Mouse (Mus musculus): ENCODE data around the gene Spag17. TPM values are rescaled to one million over a fixed set of nuclear protein-coding genes. Genes with fewer than 3 reads are reported as not detected.

Gene Spag17
- polyA plus RNA-seq, 1 experiment from 2014 or later: 1.1 TPM

- Histone ChIP-seq H3K4me1 (replicated peaks; ENCODE audit: control insufficient read depth, insufficient read depth, low read length) (no peaks in the 10 kb centered on the region), H3K27ac (no peak overlapping the region), H3K9ac (no peak overlapping the region), H3K4me2 (replicated peaks) (no peak overlapping the region), H3K4me3 (replicated peaks; ENCODE audit: low read length) (no peak overlapping the region), H3K27me3 (ENCODE audit: control insufficient read depth, insufficient read depth, low read length) (no peaks in the 10 kb centered on the region), H3K9me3 (ENCODE audit: control insufficient read depth, low read length) (no peaks in the 10 kb centered on the region), H3K36me3 (replicated peaks; ENCODE audit: control insufficient read depth, insufficient read depth) (no peaks in the 10 kb centered on the region)
- ATAC-seq (ENCODE audit: low FRiP score): no peak
- no peak for DNase-seq (ENCODE audit: low spot score)
- 69% methylated on average over 1 of the region's 1 CpGs for WGBS
These were observed 237.2 kb downstream of the Spag17 start for GRCm38 (mm10) chr3:100122445-100122844.

GRCm38 (mm10) chr3:100160682-100161445 lies 275.7 kb downstream of the Spag17 start:
- no peak for ATAC-seq (ENCODE audit: low FRiP score)
- Histone ChIP-seq H3K4me1 (replicated peaks; ENCODE audit: control insufficient read depth, insufficient read depth, low read length) (peaks cover 16% of the 10 kb centered on the region), H3K4me3 (replicated peaks; ENCODE audit: low read length) (peak overlapping the region; percentile 82), H3K9me3 (ENCODE audit: control insufficient read depth, low read length) (no peaks in the 10 kb centered on the region), H3K27ac (no peak overlapping the region), H3K27me3 (ENCODE audit: control insufficient read depth, insufficient read depth, low read length) (no peaks in the 10 kb centered on the region), H3K9ac (0 out of 2 replicates have a peak overlapping the region, but pooled peaks have one; percentile 80), H3K4me2 (replicated peaks) (peak overlapping the region; percentile 60), H3K36me3 (replicated peaks; ENCODE audit: control insufficient read depth, insufficient read depth) (peaks cover 42% of the 10 kb centered on the region)
- 87% methylated on average over 15 of the region's 15 CpGs for WGBS
- DNase-seq (ENCODE audit: low spot score): no peak

- Histone ChIP-seq H3K4me3 (replicated peaks; ENCODE audit: low read length) (peak overlapping the region; percentile 82), H3K9ac (peak overlapping the region; percentile 80), H3K4me2 (replicated peaks) (peak overlapping the region; percentile 60), H3K27me3 (ENCODE audit: control insufficient read depth, insufficient read depth, low read length) (no peaks in the 10 kb centered on the region), H3K36me3 (replicated peaks; ENCODE audit: control insufficient read depth, insufficient read depth) (peaks cover 32% of the 10 kb centered on the region), H3K27ac (no peak overlapping the region; the same call in 1 of the 2 replicates), H3K9me3 (ENCODE audit: control insufficient read depth, low read length) (no peaks in the 10 kb centered on the region), H3K4me1 (replicated peaks; ENCODE audit: control insufficient read depth, insufficient read depth, low read length) (peaks cover 16% of the 10 kb centered on the region)
- 2% methylated on average over 33 of the region's 35 CpGs for WGBS
- ATAC-seq (ENCODE audit: low FRiP score) (no peak), DNase-seq (ENCODE audit: low spot score) (peak; percentile 24)
These were observed 276.6 kb downstream of the Spag17 start for GRCm38 (mm10) chr3:100161665-100162314.

- Histone ChIP-seq H3K4me3 (replicated peaks; ENCODE audit: low read length) (peak within 1 kb of the TSS; percentile 82), H3K4me1 (replicated peaks; ENCODE audit: control insufficient read depth, insufficient read depth, low read length) (peaks cover 16% of the 10 kb centered on the region), H3K27me3 (ENCODE audit: control insufficient read depth, insufficient read depth, low read length) (no peaks in the 10 kb centered on the region), H3K36me3 (replicated peaks; ENCODE audit: control insufficient read depth, insufficient read depth) (peaks cover 25% of the 10 kb centered on the region), H3K9me3 (ENCODE audit: control insufficient read depth, low read length) (no peaks in the 10 kb centered on the region), H3K4me2 (replicated peaks) (peak within 1 kb of the TSS; percentile 60), H3K9ac (peak within 1 kb of the TSS; percentile 80), H3K27ac (peak within 1 kb of the TSS; percentile 89)
- peak; percentile 100 for ATAC-seq (ENCODE audit: low FRiP score)
- peak; percentile 99 for DNase-seq (ENCODE audit: low spot score)
- WGBS: under 1% methylated on average over 54 of the region's 55 CpGs
These were observed 277.3 kb downstream of the Spag17 start, which contains the start of the genes Gdap2 and Wdr3 for GRCm38 (mm10) chr3:100162315-100163105. TSS of gene Gdap2 (plus strand) at chr3:100162381. TSS of gene Wdr3 (minus strand) at chr3:100162407.

GRCm38 (mm10) chr3:100163556-100163955 lies 278.4 kb downstream of the Spag17 start:
- WGBS: 77% methylated on average over 2 of the region's 2 CpGs
- H3K4me3 ChIP-seq (replicated peaks; ENCODE audit: low read length): peak overlapping the region; percentile 82; the same call in 1 of the 2 replicates

GRCm38 (mm10) chr3:100164991-100165390 lies 279.8 kb downstream of the Spag17 start:
- Histone ChIP-seq H3K4me1 (replicated peaks; ENCODE audit: control insufficient read depth, insufficient read depth, low read length) (peaks cover 16% of the 10 kb centered on the region), H3K27ac (no peak overlapping the region), H3K4me3 (replicated peaks; ENCODE audit: low read length) (no peak overlapping the region), H3K9me3 (ENCODE audit: control insufficient read depth, low read length) (no peaks in the 10 kb centered on the region), H3K4me2 (replicated peaks) (no peak overlapping the region), H3K9ac (no peak overlapping the region), H3K36me3 (replicated peaks; ENCODE audit: control insufficient read depth, insufficient read depth) (peaks cover 19% of the 10 kb centered on the region), H3K27me3 (ENCODE audit: control insufficient read depth, insufficient read depth, low read length) (no peaks in the 10 kb centered on the region)
- ATAC-seq (ENCODE audit: low FRiP score): no peak
- DNase-seq (ENCODE audit: low spot score): no peak

More at GRCm38 (mm10) chr3:100163556-100163955, 278.4 kb downstream of the Spag17 start:
- ATAC-seq (ENCODE audit: low FRiP score) (no peak), DNase-seq (ENCODE audit: low spot score) (no peak)
- Histone ChIP-seq H3K27me3 (ENCODE audit: control insufficient read depth, insufficient read depth, low read length) (no peaks in the 10 kb centered on the region), H3K36me3 (replicated peaks; ENCODE audit: control insufficient read depth, insufficient read depth) (peaks cover 24% of the 10 kb centered on the region), H3K4me2 (replicated peaks) (no peak overlapping the region; the same call in 1 of the 2 replicates), H3K27ac (no peak overlapping the region), H3K9ac (no peak overlapping the region), H3K9me3 (ENCODE audit: control insufficient read depth, low read length) (no peaks in the 10 kb centered on the region), H3K4me1 (replicated peaks; ENCODE audit: control insufficient read depth, insufficient read depth, low read length) (peaks cover 16% of the 10 kb centered on the region)

- H3K4me1 ChIP-seq (replicated peaks; ENCODE audit: control insufficient read depth, insufficient read depth, low read length): no peaks in the 10 kb centered on the region
- H3K4me2 ChIP-seq (replicated peaks): no peak overlapping the region
- peaks cover 96% of the 10 kb centered on the region for H3K36me3 ChIP-seq (replicated peaks; ENCODE audit: control insufficient read depth, insufficient read depth)
- no peak overlapping the region for H3K9ac ChIP-seq
- H3K27me3 ChIP-seq (ENCODE audit: control insufficient read depth, insufficient read depth, low read length): no peaks in the 10 kb centered on the region
- no peak overlapping the region for H3K4me3 ChIP-seq (replicated peaks; ENCODE audit: low read length)
- DNase-seq (ENCODE audit: low spot score): no peak
- no peak overlapping the region for H3K27ac ChIP-seq
- ATAC-seq (ENCODE audit: low FRiP score): no peak
- H3K9me3 ChIP-seq (ENCODE audit: control insufficient read depth, low read length): no peaks in the 10 kb centered on the region
- 89% methylated on average over 2 of the region's 2 CpGs for WGBS
These were observed 290.8 kb downstream of the Spag17 start for GRCm38 (mm10) chr3:100176031-100176430.

GRCm38 (mm10) chr3:100180471-100180870 lies 295.3 kb downstream of the Spag17 start:
- Histone ChIP-seq H3K36me3 (replicated peaks; ENCODE audit: control insufficient read depth, insufficient read depth) (peaks cover 96% of the 10 kb centered on the region), H3K4me3 (replicated peaks; ENCODE audit: low read length) (no peak overlapping the region), H3K9me3 (ENCODE audit: control insufficient read depth, low read length) (no peaks in the 10 kb centered on the region), H3K4me2 (replicated peaks) (no peak overlapping the region), H3K27ac (no peak overlapping the region), H3K9ac (no peak overlapping the region), H3K4me1 (replicated peaks; ENCODE audit: control insufficient read depth, insufficient read depth, low read length) (no peaks in the 10 kb centered on the region), H3K27me3 (ENCODE audit: control insufficient read depth, insufficient read depth, low read length) (no peaks in the 10 kb centered on the region)
- no peak for ATAC-seq (ENCODE audit: low FRiP score)
- WGBS: 88% methylated on average over 3 of the region's 3 CpGs
- no peak for DNase-seq (ENCODE audit: low spot score)

GRCm38 (mm10) chr3:100189444-100189843 lies 304.2 kb downstream of the Spag17 start:
- Histone ChIP-seq H3K36me3 (replicated peaks; ENCODE audit: control insufficient read depth, insufficient read depth) (peaks cover 88% of the 10 kb centered on the region), H3K27ac (no peak overlapping the region)

More at GRCm38 (mm10) chr3:100189444-100189843, 304.2 kb downstream of the Spag17 start:
- Histone ChIP-seq H3K27me3 (ENCODE audit: control insufficient read depth, insufficient read depth, low read length) (no peaks in the 10 kb centered on the region), H3K4me1 (replicated peaks; ENCODE audit: control insufficient read depth, insufficient read depth, low read length) (no peaks in the 10 kb centered on the region), H3K9ac (no peak overlapping the region), H3K4me2 (replicated peaks) (no peak overlapping the region), H3K9me3 (ENCODE audit: control insufficient read depth, low read length) (no peaks in the 10 kb centered on the region), H3K4me3 (replicated peaks; ENCODE audit: low read length) (no peak overlapping the region)
- 45% methylated on average over 1 of the region's 1 CpGs for WGBS
- peak; percentile 89 for ATAC-seq (ENCODE audit: low FRiP score)
- peak; percentile 88 for DNase-seq (ENCODE audit: low spot score)

Data from hindbrain, embryonic 14.5 days (tissue).